Mouse (Mus musculus) E14TG2a.4 (cell line): ENCODE measurements at regions not wholly inside any gene's neighbourhood (a gene's known extent, or its start where the extent isn't known, plus 50 kb on each side); places are given as distances from the start of the nearest gene placed in this dataset.

Experiments used
- CTCF ChIP-seq: conservative IDR thresholded peaks from 2 replicates; pipeline ENCODE4 v1.5.1; 2014; ENCODE audit warnings: low read length
- POU5F1 ChIP-seq: IDR thresholded peaks from 2 replicates; pipeline ENCODE4 v1.6.1; 2014; ENCODE audit warnings: low read length, borderline replicate concordance

GRCm38 (mm10) chr2:161470844-161471243 lies 362.0 kb upstream of the Chd6 start:
- TF ChIP-seq CTCF = no peak
- no peak for TF ChIP-seq POU5F1
